Mouse (Mus musculus) kidney, adult 11 months (tissue): ENCODE results near the gene Mmp13.
"Not testable (repeated sequence)": the region's sequence is repeated elsewhere in the genome, so short reads cannot be mapped to it uniquely, and the experiment has no call there.

Source experiments
- DNase-seq: peaks from one replicate; pipeline ENCODE4 v3.0.0; 2022

Gene Mmp13

DNA sequence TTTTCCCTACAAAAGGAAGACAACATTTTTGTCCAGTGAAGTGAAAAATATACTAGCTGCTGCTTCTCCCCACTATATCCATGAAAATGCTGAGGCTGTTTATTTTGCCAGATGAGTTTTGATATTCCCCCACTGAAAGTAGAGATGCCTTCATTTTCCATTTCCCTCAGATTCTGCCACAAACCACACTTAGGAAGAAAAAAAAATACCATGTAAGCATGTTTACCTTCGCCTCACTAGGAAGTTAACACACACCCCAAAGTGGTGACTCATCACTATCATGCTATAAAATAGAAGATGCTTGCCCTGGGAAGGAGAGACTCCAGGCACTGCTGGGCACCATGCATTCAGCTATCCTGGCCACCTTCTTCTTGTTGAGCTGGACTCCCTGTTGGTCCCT, at the start of gene Mmp13:
Gene Mmp13 (plus strand): TSS at position 301 of the 400 bp plus-strand sequence.
- no peak for DNase-seq

- no peak for DNase-seq
Observed at GRCm38 (mm10) chr9:7238619-7239018, 33.7 kb upstream of the Mmp13 start.

- no peak for DNase-seq
Observed at GRCm38 (mm10) chr9:7239967-7240366, 32.3 kb upstream of the Mmp13 start.

GRCm38 (mm10) chr9:7252797-7253654, 19.3 kb upstream of the Mmp13 start:
- no peak for DNase-seq

DNA sequence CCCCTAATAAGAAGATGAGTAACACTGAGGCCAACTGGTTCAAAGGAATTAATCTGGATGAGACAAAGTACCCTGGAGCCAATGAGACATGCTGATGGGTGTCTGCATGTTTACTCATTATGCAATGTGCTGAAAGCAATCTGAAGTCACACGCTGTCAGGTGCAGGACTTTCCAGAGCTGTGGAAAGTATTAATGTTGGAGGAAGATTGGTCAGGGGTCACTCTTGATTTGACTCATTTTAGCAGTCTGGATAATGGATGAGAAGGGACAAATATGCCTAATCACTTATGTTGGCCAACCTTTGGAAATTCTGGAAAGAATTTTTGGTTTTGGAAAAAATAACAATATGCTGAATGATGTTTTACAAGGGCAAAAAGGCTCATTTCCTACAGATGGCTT, 10.6 kb upstream of the Mmp13 start:
- no peak for DNase-seq

GRCm38 (mm10) chr9:7270071-7270470, 2.2 kb upstream of the Mmp13 start:
- DNase-seq = no peak

DNA sequence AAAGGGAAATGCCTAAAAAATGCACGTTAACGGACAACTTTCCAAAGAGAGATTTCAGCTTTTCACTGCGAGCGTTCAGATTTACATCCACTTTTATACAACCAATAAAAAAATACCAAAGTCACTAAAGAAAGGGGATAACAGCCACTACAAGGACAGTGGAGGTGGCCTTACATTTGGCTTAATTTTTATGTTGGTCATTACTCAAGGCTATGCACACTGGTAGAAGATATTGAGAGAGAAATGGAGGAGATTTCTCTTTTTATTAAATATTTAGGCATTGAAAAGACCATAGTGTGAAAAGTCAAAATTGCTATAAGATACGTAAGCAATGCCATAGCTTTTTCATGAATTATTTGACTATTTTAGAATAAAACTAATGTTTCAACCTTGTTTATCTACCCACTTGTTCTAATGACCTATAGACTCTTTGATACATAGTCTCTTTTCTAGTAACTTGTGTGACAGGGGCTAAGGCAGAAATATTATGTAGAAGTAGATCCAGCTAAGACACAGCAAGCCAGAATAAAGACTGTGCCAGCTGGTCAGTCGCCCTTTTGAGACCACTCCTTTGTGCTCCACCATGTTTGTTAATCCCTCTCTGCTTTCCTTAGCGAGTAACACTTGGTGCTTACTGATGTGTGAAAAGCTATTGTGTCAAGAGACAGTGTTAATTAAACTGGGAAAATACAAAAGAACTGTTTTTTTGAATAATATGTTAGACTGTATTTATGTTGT, 10.4 kb downstream of the Mmp13 start:
- DNase-seq = no peak

GRCm38 (mm10) chr9:7283303-7283684, 11.0 kb downstream of the Mmp13 start:
- DNase-seq = not testable (repeated sequence)

- no peak for DNase-seq
Observed at GRCm38 (mm10) chr9:7289501-7289900, 17.2 kb downstream of the Mmp13 start.

DNA sequence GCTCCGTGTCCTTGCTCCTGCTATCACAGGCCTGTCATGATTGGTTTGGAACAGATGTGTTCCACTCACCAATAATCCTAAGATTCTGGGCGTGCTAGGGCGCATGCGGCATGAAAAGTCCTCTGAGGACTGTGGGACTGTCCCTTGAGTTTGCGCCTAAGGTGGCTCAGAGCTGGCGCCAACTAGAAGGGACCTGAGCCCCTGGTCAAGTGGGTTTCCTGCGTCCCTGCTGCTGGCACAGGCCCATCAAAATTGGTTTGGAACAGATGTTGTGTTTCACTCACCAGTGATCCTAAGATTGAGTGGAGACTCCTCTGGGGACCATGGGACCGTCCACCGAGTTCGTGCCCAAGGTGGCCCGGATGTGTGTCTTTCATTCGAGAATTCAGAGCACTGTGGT, 17.6 kb downstream of the Mmp13 start:
- DNase-seq = no peak

DNA sequence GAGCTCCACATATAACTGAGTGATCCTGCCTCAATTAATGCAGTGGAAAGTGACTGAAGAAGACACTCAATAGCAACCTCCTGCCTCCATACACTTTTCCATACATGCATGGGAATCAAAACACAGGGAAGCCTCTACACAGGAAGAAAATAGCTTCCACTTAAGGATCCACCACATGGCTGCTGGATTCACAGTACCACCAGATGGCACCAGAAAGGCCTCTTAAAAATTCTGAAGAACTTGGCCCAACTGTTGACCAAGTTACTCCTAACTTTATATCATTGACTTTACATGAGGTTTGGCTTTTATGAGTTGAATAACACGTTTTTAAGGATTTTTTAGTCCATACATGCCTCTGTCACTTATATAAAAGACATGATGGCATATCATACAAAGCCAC, 19.8 kb downstream of the Mmp13 start:
- no peak for DNase-seq

GRCm38 (mm10) chr9:7331847-7332246, 59.5 kb downstream of the Mmp13 start:
- no peak for DNase-seq
